Mouse (Mus musculus): ENCODE measurements around the gene Msto1.

DNA sequence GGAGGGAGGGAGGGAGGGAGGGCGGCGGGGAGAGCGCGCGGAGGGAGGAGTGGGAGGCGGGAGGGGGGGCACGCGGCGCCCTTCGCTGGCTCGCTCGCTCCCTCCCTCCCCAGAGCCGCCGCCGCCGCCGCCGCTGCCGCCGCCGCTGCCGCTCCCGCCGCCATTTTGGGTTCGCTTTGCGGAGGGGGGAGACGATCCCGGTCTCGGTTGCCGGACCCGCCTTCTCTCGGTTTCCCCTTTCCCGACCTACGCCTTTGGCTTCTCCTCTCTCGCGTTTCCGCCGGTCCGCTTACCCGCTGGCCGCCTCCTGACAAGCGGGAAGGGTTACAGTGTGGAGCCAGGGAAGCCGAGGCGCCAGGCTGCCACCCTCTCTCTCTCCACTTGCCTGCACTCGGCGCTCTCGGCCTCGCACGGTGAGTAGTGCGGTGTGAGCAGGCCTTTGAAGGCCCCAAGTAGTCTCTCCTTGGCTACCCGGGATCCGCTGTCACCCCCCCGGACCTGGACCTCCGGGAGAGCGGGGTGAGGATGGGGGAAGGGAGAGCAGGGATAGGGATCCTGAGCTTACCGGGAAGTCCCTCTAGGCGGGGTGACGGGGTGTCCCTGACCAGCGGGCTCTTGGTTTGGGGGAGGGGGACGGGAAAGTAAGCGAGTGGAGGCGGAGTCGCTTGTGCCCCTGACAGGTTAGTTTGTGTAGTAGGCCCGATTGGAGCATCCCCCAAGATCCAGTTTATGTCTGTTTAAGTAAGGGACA is 37.0 kb upstream of the Msto1 start, which contains the start of the genes Ash1l and Dap3:
- TF ChIP-seq POLR2A (IDR thresholded peaks at IDR 0.05; ENCODE audit: low read depth, low read length) (peak; percentile 51; the same call in 1 of the 2 replicates), CTCF (IDR thresholded peaks at IDR 0.05; ENCODE audit: extremely low read depth, insufficient read length, insufficient replicate concordance, low read depth, low read length) (peak; percentile 27; the same call in 1 of the 2 replicates)
